Mouse (Mus musculus): ENCODE results near the gene Npr2. TPM values are rescaled to one million over a fixed set of nuclear protein-coding genes. Genes with fewer than 3 reads are reported as not detected.
A peak's percentile ranks its signal among the peaks of the same experiment; 100 is the strongest.

Gene Npr2
- total RNA-seq, 2 experiments from 2014 or later = 43.0 to 47.5 TPM

DNA sequence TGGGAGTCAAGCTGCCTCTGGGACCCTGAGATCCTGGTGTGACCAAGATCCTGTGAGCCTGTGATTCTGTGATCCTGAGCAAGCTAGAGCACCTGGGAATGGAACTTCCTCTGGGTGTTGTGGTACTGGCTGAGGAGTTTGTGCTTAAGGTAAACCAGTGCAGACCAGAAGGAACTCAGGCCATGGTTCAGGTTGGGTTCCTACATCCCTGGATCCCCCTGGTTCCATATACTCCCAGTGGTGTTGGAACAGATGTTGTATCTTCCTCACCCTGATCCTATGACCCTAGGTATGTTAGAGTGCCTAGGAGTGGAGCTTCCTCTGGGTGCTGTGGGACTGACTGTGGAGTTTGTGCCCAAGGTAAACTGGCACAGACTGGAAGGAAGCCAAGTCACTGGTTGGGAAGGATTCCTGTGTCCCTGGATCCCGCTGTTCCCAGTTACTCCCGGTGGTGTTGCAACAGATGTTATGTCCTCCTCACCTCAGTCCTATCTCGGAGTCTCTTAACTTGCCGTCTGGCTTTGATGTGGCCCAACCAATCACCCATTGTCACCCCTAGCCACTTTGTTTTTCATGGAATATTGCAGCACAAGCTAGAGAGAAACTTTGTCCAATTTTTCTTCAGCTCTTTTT lies 11.5 kb upstream of the Npr2 start:
- DNase-seq (ENCODE audit: low spot score in 2 of 2) = no peak

DNA sequence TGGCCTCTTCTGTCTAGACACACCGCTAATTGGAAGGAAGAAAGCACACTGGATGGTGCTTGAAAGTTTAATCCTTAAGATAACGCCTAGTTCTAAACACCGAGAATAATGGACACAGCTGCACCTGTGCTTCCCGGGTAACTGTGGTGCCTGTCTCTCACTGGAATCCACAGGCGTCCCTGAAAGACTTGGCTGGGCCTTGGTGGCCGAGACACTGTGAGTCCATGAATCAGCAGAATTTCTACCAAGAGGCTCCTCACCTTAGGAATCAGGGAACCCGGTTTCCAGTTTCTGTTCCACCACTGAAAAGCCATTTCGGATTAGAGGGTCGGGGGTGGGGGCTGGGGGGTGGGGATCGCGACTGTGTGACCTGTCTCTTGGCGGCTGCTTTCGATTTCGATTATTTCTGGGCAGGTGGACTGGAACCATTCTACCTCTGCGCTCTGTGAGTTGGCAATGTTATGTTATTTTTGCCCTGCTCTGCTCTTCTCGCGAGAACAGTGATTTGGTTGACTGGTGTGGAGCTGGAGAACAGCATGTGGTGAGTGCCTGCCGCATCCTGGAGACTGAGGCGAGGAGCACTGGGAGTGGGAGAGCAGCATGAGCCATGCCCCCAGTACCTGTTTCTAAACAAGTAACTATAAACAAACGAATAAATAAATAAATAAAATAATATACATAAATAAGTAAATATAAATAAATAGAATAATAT lies 2.5 kb upstream of the Npr2 start:
- DNase-seq (ENCODE audit: low spot score in 2 of 2) = no peak

DNA sequence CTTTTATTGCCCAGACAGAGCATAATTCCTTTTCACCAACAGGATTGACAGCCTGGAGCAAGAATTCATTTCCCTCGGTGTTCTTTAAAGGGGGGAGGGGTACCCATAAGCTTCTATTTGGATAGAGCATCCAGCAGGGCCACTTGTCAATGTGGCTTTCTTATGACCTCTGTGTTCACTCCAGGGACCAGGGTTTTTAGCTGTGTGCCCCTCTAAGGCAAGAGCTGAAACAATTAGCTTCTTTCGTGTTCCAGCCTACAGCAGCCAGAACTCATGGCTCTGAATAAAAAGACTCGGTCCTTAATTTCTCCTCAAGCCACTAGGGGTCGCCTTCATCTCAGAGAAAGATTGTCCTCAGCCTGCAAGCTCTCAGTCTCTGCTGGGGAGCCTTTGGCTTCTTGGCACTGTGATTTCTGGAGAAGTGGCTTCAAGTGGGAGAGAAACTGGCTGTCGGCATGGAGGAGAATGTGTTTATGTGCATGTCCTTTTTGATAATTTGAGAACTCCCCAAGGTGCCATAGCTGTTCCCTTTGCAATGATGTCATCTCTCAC lies 1.6 kb upstream of the Npr2 start:
- peak in 1 of 2 experiments; percentile 58 for DNase-seq (ENCODE audit: low spot score in 2 of 2)

DNA sequence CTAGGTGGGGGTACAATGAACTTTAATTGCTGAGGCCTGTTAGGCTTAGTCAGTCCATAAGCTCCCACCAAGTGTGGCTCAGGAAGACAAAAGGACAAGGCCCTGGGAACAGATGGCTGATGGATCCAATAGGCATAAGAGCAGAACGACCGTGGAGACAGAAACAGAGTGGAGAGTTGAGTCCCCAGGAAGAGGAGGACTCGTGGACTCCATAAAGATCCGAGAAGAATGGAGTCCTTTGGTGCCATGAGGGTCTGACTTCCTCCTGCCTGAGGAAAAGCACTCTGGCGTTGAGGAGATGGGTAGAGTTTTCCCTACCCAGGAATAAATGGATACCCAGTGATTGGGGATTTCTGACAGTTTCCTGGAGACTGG lies 1.1 kb upstream of the Npr2 start:
- no peak for DNase-seq (ENCODE audit: low spot score in 2 of 2)

DNA sequence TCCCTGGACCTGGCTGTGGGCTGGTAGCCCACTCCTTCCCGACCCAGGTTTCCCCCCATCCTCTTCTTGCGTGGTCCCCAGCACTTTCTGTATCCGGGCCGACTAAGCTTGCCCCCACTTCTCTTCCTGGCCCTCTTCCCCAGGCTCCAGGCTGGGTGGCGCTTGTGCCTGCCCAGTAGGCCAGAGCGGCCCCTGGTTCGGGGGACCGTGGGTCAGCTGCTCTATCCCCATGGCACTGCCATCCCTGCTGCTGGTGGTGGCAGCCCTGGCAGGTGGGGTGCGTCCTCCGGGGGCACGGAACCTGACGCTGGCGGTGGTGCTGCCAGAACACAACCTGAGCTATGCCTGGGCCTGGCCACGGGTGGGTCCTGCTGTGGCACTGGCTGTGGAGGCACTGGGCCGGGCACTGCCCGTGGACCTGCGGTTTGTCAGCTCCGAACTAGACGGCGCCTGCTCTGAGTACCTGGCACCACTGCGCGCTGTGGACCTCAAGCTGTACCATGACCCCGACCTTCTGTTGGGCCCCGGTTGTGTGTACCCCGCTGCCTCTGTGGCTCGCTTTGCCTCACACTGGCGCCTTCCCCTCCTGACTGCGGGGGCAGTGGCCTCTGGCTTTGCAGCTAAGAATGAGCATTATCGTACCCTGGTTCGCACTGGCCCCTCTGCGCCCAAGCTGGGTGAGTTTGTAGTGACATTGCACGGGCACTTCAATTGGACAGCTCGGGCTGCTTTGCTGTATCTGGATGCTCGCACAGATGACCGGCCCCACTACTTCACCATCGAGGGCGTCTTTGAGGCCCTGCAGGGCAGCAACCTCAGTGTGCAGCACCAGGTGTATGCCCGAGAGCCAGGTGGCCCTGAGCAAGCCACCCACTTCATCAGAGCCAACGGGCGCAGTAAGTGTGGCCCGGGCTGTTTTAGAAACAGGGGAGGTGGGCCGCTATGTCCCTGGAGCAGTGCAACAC lies 503 bp downstream of the Npr2 start:
- DNase-seq (ENCODE audit: low spot score in 2 of 2) = no peak

DNA sequence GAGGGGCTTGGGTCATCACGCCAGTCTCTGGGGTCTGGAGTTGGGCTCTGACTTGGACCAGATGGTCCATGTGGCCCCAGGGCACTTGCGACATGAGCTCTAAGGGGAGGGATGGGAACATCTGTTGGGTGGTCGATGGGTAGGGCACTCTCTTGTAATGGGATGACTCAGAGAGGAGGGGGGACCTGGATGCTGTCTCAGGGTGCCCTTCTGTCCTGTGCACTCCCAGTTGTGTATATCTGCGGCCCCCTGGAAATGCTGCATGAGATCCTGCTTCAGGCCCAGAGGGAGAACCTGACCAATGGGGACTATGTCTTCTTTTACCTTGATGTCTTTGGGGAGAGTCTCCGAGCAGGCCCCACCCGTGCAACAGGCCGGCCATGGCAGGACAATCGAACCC lies 1.6 kb downstream of the Npr2 start:
- no peak for DNase-seq (ENCODE audit: low spot score in 2 of 2)

DNA sequence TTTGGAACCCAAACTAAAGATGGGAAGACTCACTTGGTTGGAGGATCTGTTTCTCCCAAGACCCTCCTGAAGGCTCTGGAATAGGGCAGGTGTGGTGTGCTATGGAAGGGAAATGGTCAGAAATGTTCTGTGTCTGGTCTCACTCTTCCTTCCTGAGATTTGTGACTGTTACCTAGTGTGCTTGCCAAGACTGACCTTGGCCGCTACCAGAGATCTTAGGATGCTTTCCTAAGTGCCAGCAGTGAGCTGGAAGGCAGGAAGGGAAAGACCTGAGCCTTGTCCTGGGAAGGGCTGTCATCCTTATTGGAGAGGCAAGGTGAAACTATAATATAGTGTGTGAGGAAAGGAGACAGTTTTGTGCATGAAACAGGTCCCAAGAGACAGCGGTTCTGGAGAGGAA lies 2.0 kb downstream of the Npr2 start:
- DNase-seq (ENCODE audit: low spot score in 2 of 2) = no peak

DNA sequence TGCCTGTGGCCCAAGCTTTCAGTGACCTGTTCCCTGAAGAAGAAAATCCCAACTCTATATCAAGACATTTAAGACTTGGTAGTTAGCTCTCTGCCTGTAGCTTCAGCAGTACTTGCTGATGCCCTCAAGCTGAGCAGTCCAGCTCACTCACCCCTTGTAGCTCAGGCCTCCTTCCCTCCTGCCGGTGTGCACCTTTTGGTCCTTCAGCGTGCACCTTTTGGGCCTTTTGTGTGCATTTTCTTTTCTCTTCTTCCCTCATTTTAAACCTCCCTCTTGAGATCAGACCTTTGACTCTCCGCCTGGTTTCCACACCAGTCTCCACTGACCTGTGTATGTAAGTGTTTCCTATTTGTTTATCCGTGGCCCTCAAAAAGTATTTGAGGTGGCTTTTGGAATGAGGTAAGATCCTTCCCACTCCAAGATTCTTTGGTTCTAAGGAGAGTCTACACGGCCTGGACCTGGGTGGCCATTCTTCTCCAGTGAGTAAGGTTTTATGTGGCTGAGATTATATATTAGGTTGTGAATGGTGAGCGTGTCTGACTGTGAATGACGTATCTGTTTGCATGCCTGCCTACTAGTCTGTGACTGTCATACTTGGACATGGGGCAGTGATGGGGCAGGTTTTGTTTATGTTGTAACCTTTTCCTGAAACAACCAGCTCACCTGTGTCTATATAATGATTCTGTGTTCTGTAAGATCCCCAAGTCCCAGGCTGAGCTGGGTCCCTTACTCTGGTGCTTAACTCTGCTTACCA lies 3.1 kb downstream of the Npr2 start:
- no peak for DNase-seq (ENCODE audit: low spot score in 2 of 2)

DNA sequence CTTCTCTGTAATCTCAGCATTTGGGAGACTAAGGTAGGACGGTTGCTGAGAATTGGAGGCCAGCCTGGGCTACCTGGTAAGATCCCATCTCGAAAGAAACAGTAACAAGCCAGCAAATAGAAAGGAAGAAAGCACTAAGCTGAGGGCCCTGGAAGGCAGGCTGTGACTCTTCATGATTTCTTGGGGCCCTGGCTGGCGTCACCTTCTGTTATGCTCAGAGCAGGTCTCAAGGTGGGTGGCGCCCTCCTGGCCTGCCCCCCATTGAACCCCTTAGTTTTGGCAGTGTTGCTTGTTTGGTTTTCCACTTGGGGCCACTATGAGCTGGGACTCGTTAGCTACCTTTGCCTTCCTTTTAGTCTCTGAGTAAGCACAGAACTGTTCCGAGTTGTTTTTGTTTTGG lies 5.0 kb downstream of the Npr2 start:
- no peak for DNase-seq (ENCODE audit: low spot score in 2 of 2)

DNA sequence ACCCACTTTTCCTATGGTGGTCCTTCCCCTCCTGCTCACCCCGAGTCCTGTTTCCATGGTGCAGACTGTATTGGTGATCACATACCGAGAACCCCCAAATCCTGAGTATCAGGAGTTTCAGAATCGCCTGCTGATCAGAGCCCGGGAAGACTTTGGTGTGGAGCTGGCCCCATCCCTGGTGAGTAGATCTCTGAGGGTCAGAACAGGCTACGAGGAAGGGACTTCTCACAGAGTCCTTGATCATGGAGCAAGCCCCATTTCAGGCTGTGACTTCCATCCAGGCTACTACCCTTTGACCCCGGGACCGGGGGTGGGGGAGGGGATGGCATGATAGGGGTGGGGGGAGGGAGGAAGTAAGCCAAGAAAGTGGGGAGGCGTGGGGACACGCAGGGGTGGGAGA lies 8.3 kb downstream of the Npr2 start:
- no peak for DNase-seq (ENCODE audit: low spot score in 2 of 2)

DNA sequence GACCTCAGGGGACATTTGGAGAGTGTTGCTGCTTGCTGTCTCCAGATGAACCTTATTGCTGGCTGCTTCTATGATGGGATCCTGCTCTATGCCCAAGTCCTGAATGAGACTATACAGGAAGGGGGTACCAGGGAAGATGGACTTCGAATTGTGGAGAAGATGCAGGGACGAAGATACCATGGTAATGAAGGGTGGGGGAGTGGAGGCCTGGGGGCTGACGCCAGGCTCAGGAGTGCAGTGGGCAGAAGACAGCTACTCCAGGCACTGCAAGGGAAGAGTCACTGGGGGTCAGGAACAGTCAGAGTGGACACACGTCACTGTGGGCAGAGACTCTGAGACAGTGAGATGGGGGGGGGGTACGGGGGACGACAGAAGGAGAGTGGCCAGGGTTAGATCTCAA lies 8.8 kb downstream of the Npr2 start:
- DNase-seq (ENCODE audit: low spot score in 2 of 2) = no peak

DNA sequence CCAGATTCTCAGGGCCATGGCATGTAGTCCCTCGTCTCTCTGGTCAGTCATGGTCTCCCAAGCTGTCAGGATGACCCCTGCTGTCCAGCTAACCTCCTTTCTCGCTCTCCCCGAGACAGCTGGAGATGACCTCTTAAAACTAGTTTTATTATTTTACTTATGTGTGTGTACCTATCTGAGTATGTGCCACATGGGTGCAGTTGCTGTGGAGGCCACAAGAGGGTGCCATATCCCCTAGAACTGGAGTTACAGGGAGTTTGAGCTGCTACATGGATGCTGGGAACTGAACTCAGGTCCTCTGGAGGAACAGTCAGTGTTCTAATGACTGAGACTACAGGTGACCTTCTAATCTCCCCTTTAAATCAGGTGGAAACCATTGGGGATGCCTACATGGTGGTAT lies 18.0 kb downstream of the Npr2 start:
- DNase-seq (ENCODE audit: low spot score in 2 of 2) = no peak

DNA sequence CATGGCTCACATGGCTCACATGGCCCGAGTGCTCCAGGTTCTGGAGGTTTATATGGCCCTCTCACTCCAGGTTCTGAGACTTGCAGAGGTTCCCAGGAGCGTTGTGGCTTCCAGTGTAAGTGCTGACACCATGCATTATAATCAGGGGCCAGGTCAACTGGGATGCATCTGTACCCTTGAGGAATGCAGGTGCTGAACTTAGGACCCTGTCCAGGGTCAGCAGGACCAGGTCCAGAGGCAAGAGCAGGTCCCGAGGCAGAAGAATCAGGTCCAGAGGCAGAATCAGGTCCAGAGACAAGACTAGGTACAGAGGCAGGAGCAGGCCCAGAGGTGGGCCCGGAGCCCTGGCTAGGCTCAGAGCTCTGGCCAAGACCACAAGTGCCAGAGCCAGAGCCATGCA lies 21.0 kb downstream of the Npr2 start:
- DNase-seq (ENCODE audit: low spot score in 2 of 2) = no peak

DNA sequence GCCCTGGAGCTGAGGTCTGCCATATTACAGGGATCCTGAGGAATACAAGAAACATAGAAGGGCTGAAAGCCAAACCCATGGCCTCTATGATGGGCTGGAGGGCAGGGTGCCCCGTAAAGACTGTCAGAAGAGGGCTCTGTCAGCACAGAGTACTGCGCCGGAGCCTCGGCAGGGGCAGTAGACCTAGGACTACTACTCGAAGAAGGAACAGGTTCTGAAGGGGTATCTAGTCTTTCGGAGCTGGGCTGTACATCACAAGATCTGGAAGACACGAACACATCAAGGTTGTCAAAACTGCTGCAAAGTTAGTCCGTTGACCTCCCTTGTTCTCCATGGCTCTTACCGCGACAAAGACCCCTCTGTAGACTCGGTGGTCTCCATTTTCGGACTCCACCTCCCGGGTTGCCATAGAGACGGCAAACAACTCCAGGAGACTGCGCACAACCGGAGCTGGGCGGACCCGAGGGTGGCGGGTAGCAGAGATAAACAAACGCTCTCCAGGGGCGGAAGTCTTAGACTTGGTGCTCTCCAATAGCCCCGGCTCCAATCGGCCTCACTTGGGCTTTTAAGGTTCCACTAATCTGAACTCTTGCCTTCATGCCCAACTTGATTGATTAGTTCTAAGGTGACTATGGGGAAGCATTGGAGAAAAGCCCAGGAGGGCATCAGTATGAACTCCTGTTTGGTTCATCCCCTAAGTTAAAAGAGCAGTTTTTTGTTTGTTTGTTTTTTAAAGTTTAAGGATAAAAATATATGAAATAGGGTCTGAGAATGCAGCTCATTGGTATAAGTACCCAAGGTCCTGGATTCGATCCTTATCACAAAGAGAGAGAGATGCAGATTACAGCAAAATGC lies 21.7 kb downstream of the Npr2 start, which contains the start of gene Spag8:
TSS of gene Spag8 (minus strand) at position 434 of the 855 bp plus-strand sequence.
- no peak for DNase-seq (ENCODE audit: low spot score in 2 of 2)

DNA sequence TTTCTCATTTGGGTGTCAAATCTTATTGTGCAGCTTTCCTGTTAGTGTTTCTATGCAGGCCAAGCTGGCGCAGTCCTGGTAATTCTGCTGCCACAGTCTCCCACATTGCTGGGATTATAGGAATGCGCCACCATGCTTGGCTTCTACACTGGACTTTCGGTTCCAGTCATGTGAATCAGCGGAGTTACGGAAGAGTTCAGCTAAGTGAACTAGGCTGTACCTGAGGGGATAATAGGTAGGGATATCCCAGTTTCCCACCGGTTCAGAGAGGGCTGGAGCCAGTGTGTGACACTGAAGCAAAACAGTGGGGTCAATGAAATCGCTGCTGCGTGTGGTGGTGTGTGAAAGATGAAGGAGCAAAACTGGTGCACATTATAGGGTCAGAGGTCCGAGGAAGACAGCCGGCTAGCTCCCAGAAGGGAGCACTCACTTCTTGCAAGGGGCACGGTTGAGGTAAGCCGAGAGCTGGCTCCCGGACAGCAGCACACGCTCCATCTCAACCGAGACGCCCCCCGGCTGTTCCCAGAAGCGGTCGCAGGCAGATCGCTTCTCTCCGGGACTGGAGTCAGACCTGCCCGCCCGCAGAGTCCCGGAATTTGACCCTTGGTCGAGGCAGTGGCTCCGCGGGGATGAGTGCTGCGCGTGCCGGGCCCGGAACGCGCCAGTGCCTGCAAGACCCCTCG lies 24.1 kb downstream of the Npr2 start:
- peak in 1 of 2 experiments; percentile 30 for DNase-seq (ENCODE audit: low spot score in 2 of 2)

DNA sequence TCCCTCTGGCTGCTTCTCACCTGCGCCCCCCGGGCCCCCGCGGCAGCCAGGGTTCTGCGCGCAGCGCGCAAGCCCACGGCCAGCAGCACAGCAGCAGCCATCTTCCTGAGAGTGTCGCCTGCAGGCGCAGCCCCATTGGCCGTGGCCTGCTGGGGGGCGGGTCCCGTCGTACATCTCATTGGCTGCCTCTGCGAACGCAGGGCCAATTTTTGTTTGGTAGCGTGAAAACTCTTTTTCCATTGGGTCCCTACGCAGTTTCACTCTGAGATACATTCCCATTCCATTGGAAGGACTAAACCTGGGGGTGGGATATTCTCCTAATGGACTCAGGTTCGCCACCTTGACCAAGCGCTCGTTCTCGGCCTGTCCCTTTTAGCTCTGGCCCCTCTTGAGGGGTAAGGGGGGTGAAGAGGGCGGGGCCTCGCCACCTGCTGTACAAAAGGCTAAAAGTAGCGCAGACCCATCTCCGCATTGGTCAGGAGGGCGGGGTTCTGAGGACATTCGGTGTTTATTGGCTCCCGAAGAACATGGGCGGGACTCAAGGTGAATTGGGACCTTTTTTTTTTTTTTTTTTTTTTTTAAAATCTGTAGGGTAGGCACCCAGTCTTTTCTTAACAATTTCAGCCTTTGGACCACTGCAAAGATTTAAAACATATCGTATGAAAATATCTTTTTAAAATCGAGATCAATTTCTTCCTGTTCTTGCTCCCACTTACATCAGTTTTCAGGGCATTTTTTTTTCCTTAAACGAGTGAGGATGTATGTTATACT lies 24.8 kb downstream of the Npr2 start, which contains the start of gene Hint2:
TSS of gene Hint2 (minus strand) at position 128 of the 771 bp plus-strand sequence.
- DNase-seq (ENCODE audit: low spot score in 2 of 2) = peak; percentile 85 to 89

DNA sequence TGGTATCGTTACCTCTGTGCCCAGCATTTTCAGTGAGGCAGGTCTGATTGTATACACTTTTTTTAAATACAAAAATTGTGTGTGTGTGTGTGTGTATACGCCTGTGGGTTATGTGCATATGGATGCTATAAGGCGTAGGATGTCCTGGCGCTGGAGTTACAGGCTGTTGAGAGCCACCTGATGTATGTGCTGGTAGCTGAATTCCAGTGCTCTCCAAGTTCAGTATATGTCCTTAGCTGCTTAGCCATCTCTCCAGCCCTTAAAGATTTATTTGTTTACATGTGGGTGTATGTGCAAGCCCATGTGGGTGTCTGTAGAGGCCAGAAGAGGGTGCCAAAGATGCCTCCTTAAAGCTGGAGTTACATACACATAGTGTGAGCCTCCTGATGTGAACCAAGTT lies 25.4 kb downstream of the Npr2 start:
- DNase-seq (ENCODE audit: low spot score in 2 of 2) = no peak

DNA sequence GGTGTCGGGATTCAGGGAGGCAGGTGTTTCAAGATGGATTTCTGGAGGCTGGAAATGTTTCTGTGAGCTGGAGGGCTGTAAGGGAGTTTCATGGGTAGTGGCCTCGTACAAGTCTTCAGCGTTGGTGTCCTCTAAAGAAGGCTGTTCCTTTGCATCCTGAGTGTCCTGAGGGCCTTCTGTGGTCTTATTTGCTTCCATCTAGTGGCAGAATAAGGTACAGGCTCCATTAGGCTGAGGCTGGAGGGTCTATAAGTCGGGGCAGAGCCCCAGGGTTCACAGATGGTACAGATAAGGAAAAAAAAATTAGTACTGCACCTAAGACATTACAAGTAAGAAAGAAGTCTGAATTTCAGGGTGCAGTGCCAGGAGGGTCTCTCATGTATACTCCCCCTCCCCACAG lies 34.7 kb downstream of the Npr2 start:
- no peak for DNase-seq (ENCODE audit: low spot score in 2 of 2)
